Mouse (Mus musculus) hindbrain, embryonic 16.5 days (tissue): Measurements from ENCODE around the gene Gstm1. TPM values are rescaled to one million over a fixed set of nuclear protein-coding genes. Genes with fewer than 3 reads are reported as not detected.
A peak's percentile ranks its signal among the peaks of the same experiment; 100 is the strongest.
"Not testable (repeated sequence)": the region's sequence is repeated elsewhere in the genome, so short reads cannot be mapped to it uniquely, and the experiment has no call there.

Experiments
- ATAC-seq: fragments of 200-750 bp; cut with Nextera tagmentation; 2 replicates; pipeline ENCODE4 v1.8.0; 2017; ENCODE audit warnings: moderate TSS enrichment, moderate library complexity
- H3K27ac ChIP-seq: fragments of 300-500 bp; sonication (generic); 2 replicates; pipeline ENCODE4 v1.5.1; 2014; ENCODE audit warnings: low read depth, mild to moderate bottlenecking, control low read depth, low read length, moderate library complexity
- H3K27me3 ChIP-seq: fragments of 300-500 bp; sonication (generic); replicated peaks from 2 replicates; pipeline ENCODE4 v1.6.1; 2014; ENCODE audit warnings: low read length; ENCODE audit not compliant: control insufficient read depth, insufficient read depth
- H3K36me3 ChIP-seq: fragments of 300-500 bp; sonication (generic); 2 replicates; pipeline ENCODE4 v1.6.1; 2014; ENCODE audit warnings: mild to moderate bottlenecking, low read length, moderate library complexity, mixed read lengths; ENCODE audit not compliant: control insufficient read depth, insufficient read depth
- H3K4me1 ChIP-seq: fragments of 300-500 bp; sonication (generic); 2 replicates; pipeline ENCODE4 v1.6.1; 2014; ENCODE audit warnings: low read depth, low read length; ENCODE audit not compliant: control insufficient read depth, insufficient read depth
- H3K4me2 ChIP-seq: fragments of 300-500 bp; sonication (generic); 2 replicates; pipeline ENCODE4 v1.6.1; 2014; ENCODE audit warnings: mild to moderate bottlenecking, low read length, control low read depth, moderate library complexity
- H3K4me3 ChIP-seq: fragments of 300-500 bp; sonication (generic); 2 replicates; pipeline ENCODE4 v1.5.1; 2014; ENCODE audit warnings: mild to moderate bottlenecking, low read length, control low read depth, moderate library complexity
- H3K9ac ChIP-seq: fragments of 300-500 bp; sonication (generic); 2 replicates; pipeline ENCODE4 v1.6.1; 2014; ENCODE audit warnings: low read depth, mild to moderate bottlenecking, control low read depth, low read length, moderate library complexity
- H3K9me3 ChIP-seq: fragments of 300-500 bp; sonication (generic); 2 replicates; pipeline ENCODE4 v1.6.1; 2014; ENCODE audit warnings: mild to moderate bottlenecking, low read length, moderate library complexity; ENCODE audit not compliant: control insufficient read depth
- WGBS: fragments of 180-500 bp; shearing (Covaris S2); extraction: QIAGEN DNeasy Blood & Tissue Kit; methylation state at CpG from one replicate; pipeline ENCODE4 v1.1.7; 2014; 5-methylcytosine and 5-hydroxymethylcytosine counted together
- polyA plus RNA-seq: library from polyadenylated mRNA; unstranded; fragments of >200 nt; fragmentation: Nextera tagmentation; extraction: Ambion mirVana; gene quantifications from 2 replicates; pipeline ENCODE4 v1.2.1, GENCODE M21; 2015

The Gstm1 gene
- polyA plus RNA-seq, 1 experiment from 2014 or later = 263 TPM

- WGBS = 76% methylated on average over 3 of the region's 3 CpGs
- H3K27ac ChIP-seq, H3K4me2 ChIP-seq, ATAC-seq, H3K9ac ChIP-seq, H3K4me1 ChIP-seq, H3K9me3 ChIP-seq, H3K36me3 ChIP-seq, H3K27me3 ChIP-seq, H3K4me3 ChIP-seq: not testable (repeated sequence)
Measured at GRCm38 (mm10) chr3:108019226-108019625, 1.5 kb upstream of the Gstm1 start.

- H3K36me3 ChIP-seq = no peaks in the 10 kb centered on the region
- H3K27ac ChIP-seq = peak overlapping the region; percentile 85
- peak overlapping the region; percentile 75 for H3K4me2 ChIP-seq
- H3K9ac ChIP-seq = peak overlapping the region; percentile 65
- ATAC-seq = no peak
- H3K4me1 ChIP-seq = peaks cover 8% of the 10 kb centered on the region
- peak overlapping the region; percentile 50 for H3K4me3 ChIP-seq
- no peaks in the 10 kb centered on the region for H3K9me3 ChIP-seq
- no peaks in the 10 kb centered on the region for H3K27me3 ChIP-seq
- WGBS = 29% methylated on average over 14 of the region's 14 CpGs
Measured at GRCm38 (mm10) chr3:108018190-108018820, 532 bp upstream of the Gstm1 start.

GRCm38 (mm10) chr3:108016468-108016867, 1.3 kb downstream of the Gstm1 start:
- 92% methylated on average over 5 of the region's 5 CpGs for WGBS
- ATAC-seq, H3K9me3 ChIP-seq, H3K36me3 ChIP-seq, H3K4me3 ChIP-seq, H3K27ac ChIP-seq, H3K27me3 ChIP-seq: not testable (repeated sequence)
- Histone ChIP-seq H3K9ac (peak overlapping the region; percentile 14; the same call in 1 of the 2 replicates), H3K4me1 (peaks cover 10% of the 10 kb centered on the region), H3K4me2 (peak overlapping the region; percentile 75)

GRCm38 (mm10) chr3:108014974-108015346, 2.8 kb downstream of the Gstm1 start:
- WGBS = 98% methylated on average over 2 of the region's 2 CpGs
- H3K9me3 ChIP-seq = no peaks in the 10 kb centered on the region
- H3K9ac ChIP-seq = no peak overlapping the region
- H3K36me3 ChIP-seq = no peaks in the 10 kb centered on the region
- H3K4me3 ChIP-seq = no peak overlapping the region
- no peaks in the 10 kb centered on the region for H3K27me3 ChIP-seq
- H3K4me1 ChIP-seq = peaks cover 15% of the 10 kb centered on the region
- H3K27ac ChIP-seq = no peak overlapping the region
- no peak overlapping the region for H3K4me2 ChIP-seq
- no peak for ATAC-seq

- H3K27ac ChIP-seq = no peak overlapping the region; the same call in 1 of the 2 replicates
- H3K9ac ChIP-seq = no peak overlapping the region
- no peak overlapping the region for H3K4me3 ChIP-seq
- no peaks in the 10 kb centered on the region for H3K27me3 ChIP-seq
- H3K36me3 ChIP-seq = no peaks in the 10 kb centered on the region
- H3K4me2 ChIP-seq = no peak overlapping the region; the same call in 1 of the 2 replicates
- peaks cover 15% of the 10 kb centered on the region for H3K4me1 ChIP-seq
- 88% methylated on average over 7 of the region's 8 CpGs for WGBS
- no peak for ATAC-seq
- no peaks in the 10 kb centered on the region for H3K9me3 ChIP-seq
Measured at GRCm38 (mm10) chr3:108014098-108014973, 3.4 kb downstream of the Gstm1 start.

- no peak overlapping the region; the same call in 1 of the 2 replicates for H3K4me2 ChIP-seq
Measured at GRCm38 (mm10) chr3:108013331-108013871, 4.4 kb downstream of the Gstm1 start.

GRCm38 (mm10) chr3:108011558-108011957, 6.2 kb downstream of the Gstm1 start:
- Histone ChIP-seq H3K9ac (no peak overlapping the region), H3K27ac (no peak overlapping the region), H3K4me1 (peaks cover 8% of the 10 kb centered on the region; the same call in 1 of the 2 replicates), H3K4me3 (no peak overlapping the region), H3K4me2 (no peak overlapping the region), H3K27me3 (no peaks in the 10 kb centered on the region), H3K9me3 (no peaks in the 10 kb centered on the region), H3K36me3 (no peaks in the 10 kb centered on the region)
- 19% methylated on average over 3 of the region's 3 CpGs for WGBS
- ATAC-seq = peak; percentile 70

More at GRCm38 (mm10) chr3:108013331-108013871, 4.4 kb downstream of the Gstm1 start:
- no peak for ATAC-seq
- H3K4me1 ChIP-seq = peaks cover 13% of the 10 kb centered on the region
- H3K9ac ChIP-seq = no peak overlapping the region
- H3K27ac ChIP-seq = no peak overlapping the region; the same call in 1 of the 2 replicates
- H3K9me3 ChIP-seq = no peaks in the 10 kb centered on the region
- no peaks in the 10 kb centered on the region for H3K27me3 ChIP-seq
- H3K36me3 ChIP-seq = no peaks in the 10 kb centered on the region
- WGBS = 67% methylated on average over 4 of the region's 4 CpGs
- no peak overlapping the region for H3K4me3 ChIP-seq

- Histone ChIP-seq H3K27me3 (no peaks in the 10 kb centered on the region), H3K27ac (no peak overlapping the region), H3K36me3 (no peaks in the 10 kb centered on the region), H3K4me3 (no peak overlapping the region), H3K4me2 (no peak overlapping the region), H3K9me3 (no peaks in the 10 kb centered on the region), H3K9ac (no peak overlapping the region), H3K4me1 (peaks cover 8% of the 10 kb centered on the region; the same call in 1 of the 2 replicates)
- ATAC-seq = peak; percentile 82
- 60% methylated on average over 2 of the region's 2 CpGs for WGBS
Measured at GRCm38 (mm10) chr3:108010286-108010685, 7.5 kb downstream of the Gstm1 start.

- H3K9me3 ChIP-seq = no peaks in the 10 kb centered on the region
- H3K4me3 ChIP-seq = no peak overlapping the region
Measured at GRCm38 (mm10) chr3:108002021-108002420, 15.8 kb downstream of the Gstm1 start.

More at GRCm38 (mm10) chr3:108002021-108002420, 15.8 kb downstream of the Gstm1 start:
- H3K27me3 ChIP-seq = no peaks in the 10 kb centered on the region; the same call in 1 of the 2 replicates
- no peak overlapping the region for H3K9ac ChIP-seq
- H3K36me3 ChIP-seq = no peaks in the 10 kb centered on the region
- no peak for ATAC-seq
- WGBS = 79% methylated on average over 8 of the region's 8 CpGs
- H3K4me1 ChIP-seq = no peaks in the 10 kb centered on the region
- H3K4me2 ChIP-seq = no peak overlapping the region
- H3K27ac ChIP-seq = no peak overlapping the region
